ENCODE assay signal across 8 mouse cellular contexts in genomic region chr11:86532834-86533233, GRCm38 (mm10). TPM values are rescaled to one million over a fixed set of nuclear protein-coding genes. Genes with fewer than 3 reads are reported as not detected.
A peak's percentile ranks its signal among the peaks of the same experiment; 100 is the strongest.
DNase-seq lines count a peak whose midpoint lies in the region; ATAC-seq lines count a peak whose summit lies in the region.

No protein-coding gene starts in this region.

- H3K27me3 ChIP-seq in hindbrain, embryonic 11.5 days (ENCODE audit: control insufficient read depth, insufficient read depth, low read length) = no peaks in the 10 kb centered on the region
- no peaks in the 10 kb centered on the region for H3K27me3 ChIP-seq in hindbrain, embryonic 13.5 days

- no peaks in the 10 kb centered on the region for H3K9me3 ChIP-seq in hindbrain, embryonic 11.5 days (ENCODE audit: control insufficient read depth, low read length)
- H3K9me3 ChIP-seq in hindbrain, embryonic 13.5 days = no peaks in the 10 kb centered on the region

- H3K36me3 ChIP-seq in hindbrain, embryonic 11.5 days (ENCODE audit: control insufficient read depth, insufficient read depth, low read length) = no peaks in the 10 kb centered on the region; the same call in 1 of the 2 replicates
- peaks cover 51% of the 10 kb centered on the region for H3K36me3 ChIP-seq in hindbrain, embryonic 13.5 days

- DNase-seq in hindbrain, embryonic 11.5 days (ENCODE audit: low spot score) = peak; percentile 39
- peak; percentile 32 for DNase-seq in CD4-positive helper T cell, adult 2 months (ENCODE audit: low read depth, low spot score)
- peak; percentile 51 for DNase-seq in NIH3T3 (ENCODE audit: low read depth)
- peak; percentile 67 for DNase-seq in induced T-regulatory cell, adult 2 months (ENCODE audit: low read depth)
- no peak for DNase-seq in frontal cortex, postnatal 14 days (ENCODE audit: low spot score in 2 of 2)
- no peak for DNase-seq in left cerebral cortex, postnatal 14 days (ENCODE audit: low spot score in 2 of 2)

- intact Hi-C loops in left cerebral cortex, postnatal 14 days (cut with DNase I) = no loop called here

- 70% methylated on average over 1 of the region's 1 CpGs for WGBS in hindbrain, embryonic 11.5 days
- 85% methylated on average over 1 of the region's 1 CpGs for WGBS in hindbrain, embryonic 13.5 days

- H3K4me3 ChIP-seq in hindbrain, embryonic 11.5 days (ENCODE audit: low read depth, low read length) = no peak overlapping the region
- no peak overlapping the region for H3K4me3 ChIP-seq in hindbrain, embryonic 13.5 days

- no peak for ATAC-seq in hindbrain, embryonic 11.5 days (ENCODE audit: low FRiP score)
- no peak for ATAC-seq in hindbrain, embryonic 13.5 days (ENCODE audit: low FRiP score)
- no peak; the same call in 1 of the 2 replicates for ATAC-seq in megakaryocyte-erythroid progenitor cell, adult 5-6 weeks (replicated peaks; ENCODE audit: low FRiP score, low TSS enrichment, poor library complexity, severe bottlenecking)

- no peak overlapping the region for H3K4me2 ChIP-seq in hindbrain, embryonic 11.5 days (replicated peaks; ENCODE audit: low read depth, low read length)
- no peak overlapping the region for H3K4me2 ChIP-seq in hindbrain, embryonic 13.5 days

- no peaks in the 10 kb centered on the region for H3K4me1 ChIP-seq in hindbrain, embryonic 11.5 days (replicated peaks; ENCODE audit: control insufficient read depth, insufficient read depth, low read length)
- no peaks in the 10 kb centered on the region for H3K4me1 ChIP-seq in hindbrain, embryonic 13.5 days (replicated peaks)

- H3K27ac ChIP-seq in hindbrain, embryonic 11.5 days (ENCODE audit: low read depth, low read length) = no peak overlapping the region
- no peak overlapping the region for H3K27ac ChIP-seq in hindbrain, embryonic 13.5 days

- no peak overlapping the region for H3K9ac ChIP-seq in hindbrain, embryonic 11.5 days (ENCODE audit: low read depth, low read length)
- H3K9ac ChIP-seq in hindbrain, embryonic 13.5 days = no peak overlapping the region

RNA-seq across cellular contexts. Expression of gene Rps6kb1, which starts 11.8 kb away (rescaled TPM):
- 56.4 and 57.8 TPM in 2 replicates for polyA plus RNA-seq in hindbrain, embryonic 11.5 days (2014; fragmentation: Nextera tagmentation; extraction: Ambion mirVana)
- 62.4 and 66.2 TPM in 2 replicates for polyA plus RNA-seq in hindbrain, embryonic 13.5 days (2015; fragmentation: Nextera tagmentation; extraction: Ambion mirVana)
- 45.2 and 49.5 TPM in 2 replicates for total RNA-seq in megakaryocyte-erythroid progenitor cell, adult 5-6 weeks (2014; fragmentation: Nextera tagmentation)
- total RNA-seq in megakaryocyte-erythroid progenitor cell, adult 5-6 weeks (2017) = 45.4 and 52.7 TPM in 2 replicates
- total RNA-seq in left cerebral cortex, postnatal 14 days (2021) = 10 to 100 TPM; 38.5 to 38.7 TPM

RNA-seq across cellular contexts. Expression of gene Tubd1, which starts 12.0 kb away (rescaled TPM):
- 13.5 and 17.2 TPM in 2 replicates for polyA plus RNA-seq in hindbrain, embryonic 11.5 days (2014; fragmentation: Nextera tagmentation; extraction: Ambion mirVana)
- 7.6 and 7.8 TPM in 2 replicates for polyA plus RNA-seq in hindbrain, embryonic 13.5 days (2015; fragmentation: Nextera tagmentation; extraction: Ambion mirVana)
- 17.5 and 20.8 TPM in 2 replicates for total RNA-seq in megakaryocyte-erythroid progenitor cell, adult 5-6 weeks (2014; fragmentation: Nextera tagmentation)
- 13.7 and 20.5 TPM in 2 replicates for total RNA-seq in megakaryocyte-erythroid progenitor cell, adult 5-6 weeks (2017)
- 1 to 10 TPM; 6.7 to 7.2 TPM for total RNA-seq in left cerebral cortex, postnatal 14 days (2021)

RNA-seq across cellular contexts. Expression of gene Rnft1, which starts 48.4 kb away (rescaled TPM):
- polyA plus RNA-seq in hindbrain, embryonic 11.5 days (2014; fragmentation: Nextera tagmentation; extraction: Ambion mirVana) = 21.5 and 26.3 TPM in 2 replicates
- 16.6 and 17.7 TPM in 2 replicates for polyA plus RNA-seq in hindbrain, embryonic 13.5 days (2015; fragmentation: Nextera tagmentation; extraction: Ambion mirVana)
- 6.9 and 11.3 TPM in 2 replicates for total RNA-seq in megakaryocyte-erythroid progenitor cell, adult 5-6 weeks (2014; fragmentation: Nextera tagmentation)
- 8.4 and 13.1 TPM in 2 replicates for total RNA-seq in megakaryocyte-erythroid progenitor cell, adult 5-6 weeks (2017)
- total RNA-seq in left cerebral cortex, postnatal 14 days (2021) = 10 to 100 TPM; 24.4 to 25.3 TPM

Comparison
In these comparisons a context has a peak if more than half of its experiments do, and no peak if none do; other contexts are left out.
1. DNase-seq: peak in hindbrain, embryonic 11.5 days (single experiment), CD4-positive helper T cell, adult 2 months (single experiment), NIH3T3 (single experiment) and induced T-regulatory cell, adult 2 months (single experiment); none in frontal cortex, postnatal 14 days (0 of 2) and left cerebral cortex, postnatal 14 days (0 of 2).